Mouse (Mus musculus): ENCODE measurements around the gene Chst3. TPM values are rescaled to one million over a fixed set of nuclear protein-coding genes. Genes with fewer than 3 reads are reported as not detected.
"Not testable (repeated sequence)": the region's sequence is repeated elsewhere in the genome, so short reads cannot be mapped to it uniquely, and the experiment has no call there.

The Chst3 gene
- polyA plus RNA-seq, 1 experiment: not detected

DNA sequence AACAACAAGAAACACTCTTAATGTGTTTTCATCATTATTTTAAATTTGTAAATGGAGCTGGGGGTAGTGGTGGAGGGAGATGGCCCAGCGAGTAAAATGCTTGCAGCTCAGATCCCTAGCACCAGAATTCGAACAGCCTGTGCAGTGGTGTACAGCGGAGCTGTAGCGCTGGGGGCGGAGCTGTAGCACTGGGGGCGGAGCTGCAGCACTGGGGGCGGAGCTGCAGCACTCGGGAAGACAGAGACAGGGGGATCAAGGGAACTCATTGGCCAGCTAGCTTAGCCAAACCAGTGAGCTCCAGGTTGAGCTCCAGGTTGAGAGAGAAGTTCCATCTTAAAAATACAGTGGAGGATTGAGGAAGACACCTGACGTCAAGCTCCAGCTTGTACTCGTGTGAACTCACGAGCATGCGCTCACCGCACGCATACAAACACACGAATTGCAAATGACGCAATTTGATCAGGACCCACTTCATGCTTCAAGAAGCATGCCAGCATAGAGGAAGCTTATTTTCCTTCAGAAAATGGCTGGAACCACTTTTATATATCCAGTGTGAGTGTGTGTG is 38.3 kb upstream of the Chst3 start:
- Histone ChIP-seq H3K36me3 (ENCODE audit: control insufficient read depth) (no peaks in the 10 kb centered on the region), H3K9me3 (ENCODE audit: control insufficient read depth, low read length) (no peaks in the 10 kb centered on the region), H3K4me1 (ENCODE audit: control insufficient read depth) (peaks cover 21% of the 10 kb centered on the region), H3K4me3 (replicated peaks) (no peak overlapping the region), H3K27me3 (ENCODE audit: control insufficient read depth) (0 out of 2 replicates have a peak, but pooled peaks cover 2% of the 10 kb centered on the region)
- TF ChIP-seq TAL1 (IDR thresholded peaks at IDR 0.05; ENCODE audit: low read length) (no peak), GATA1 (IDR thresholded peaks at IDR 0.05; ENCODE audit: low read length) (no peak)

DNA sequence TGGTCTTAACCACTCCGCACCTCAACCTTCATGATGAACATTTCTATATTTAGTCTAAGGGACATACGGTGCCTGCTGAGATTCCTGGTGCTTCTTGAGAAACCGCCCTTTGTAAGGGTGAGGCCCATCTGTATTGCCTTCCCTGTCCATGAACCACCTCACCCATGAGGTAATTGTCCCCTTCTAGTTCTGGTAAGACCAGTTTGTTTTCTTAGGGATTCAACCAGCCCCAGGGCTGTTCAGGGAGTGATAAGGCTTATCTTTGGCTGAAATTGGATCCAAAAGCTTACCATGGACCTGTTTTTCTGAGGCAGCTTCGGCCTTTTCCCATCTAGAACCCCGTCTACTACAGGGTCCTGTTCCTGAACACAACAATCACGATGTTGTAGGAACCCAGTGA is 37.0 kb upstream of the Chst3 start:
- H3K9me3 ChIP-seq (ENCODE audit: control insufficient read depth, low read length): no peaks in the 10 kb centered on the region

DNA sequence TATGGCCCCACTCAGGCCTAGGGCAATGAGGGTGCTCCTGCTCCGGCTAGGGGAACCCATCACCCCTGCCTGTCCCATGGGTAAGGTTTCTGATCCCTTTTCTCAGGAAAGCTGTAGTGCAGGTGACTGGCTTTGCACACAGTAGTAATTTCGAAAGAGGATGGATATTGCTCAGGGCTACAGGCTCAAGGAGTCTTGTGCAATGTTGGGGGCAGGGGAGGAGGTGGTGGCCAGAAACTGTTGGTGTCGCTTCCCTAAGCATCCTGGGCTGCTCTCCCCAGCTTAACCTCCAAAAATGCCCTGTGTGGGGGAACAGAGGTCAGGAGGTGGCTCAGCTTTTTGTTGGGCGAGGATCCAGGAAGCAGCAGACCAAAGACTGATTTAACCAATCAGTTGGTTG is 33.5 kb upstream of the Chst3 start:
- Histone ChIP-seq H3K4me1 (ENCODE audit: control insufficient read depth) (peaks cover 21% of the 10 kb centered on the region), H3K27me3 (ENCODE audit: control insufficient read depth) (no peaks in the 10 kb centered on the region), H3K36me3 (ENCODE audit: control insufficient read depth) (no peaks in the 10 kb centered on the region), H3K4me3 (replicated peaks) (no peak overlapping the region), H3K9me3 (ENCODE audit: control insufficient read depth, low read length) (no peaks in the 10 kb centered on the region)
- TF ChIP-seq GATA1 (IDR thresholded peaks at IDR 0.05; ENCODE audit: low read length) (no peak), TAL1 (IDR thresholded peaks at IDR 0.05; ENCODE audit: low read length) (no peak)

More for the DNA sequence above, 37.0 kb upstream of the Chst3 start:
- no peaks in the 10 kb centered on the region for H3K36me3 ChIP-seq (ENCODE audit: control insufficient read depth)
- H3K27me3 ChIP-seq (ENCODE audit: control insufficient read depth): 0 out of 2 replicates have a peak, but pooled peaks cover 2% of the 10 kb centered on the region
- H3K4me1 ChIP-seq (ENCODE audit: control insufficient read depth): peaks cover 21% of the 10 kb centered on the region
- no peak overlapping the region for H3K4me3 ChIP-seq (replicated peaks)
- TF ChIP-seq GATA1 (IDR thresholded peaks at IDR 0.05; ENCODE audit: low read length) (no peak), TAL1 (IDR thresholded peaks at IDR 0.05; ENCODE audit: low read length) (no peak)

DNA sequence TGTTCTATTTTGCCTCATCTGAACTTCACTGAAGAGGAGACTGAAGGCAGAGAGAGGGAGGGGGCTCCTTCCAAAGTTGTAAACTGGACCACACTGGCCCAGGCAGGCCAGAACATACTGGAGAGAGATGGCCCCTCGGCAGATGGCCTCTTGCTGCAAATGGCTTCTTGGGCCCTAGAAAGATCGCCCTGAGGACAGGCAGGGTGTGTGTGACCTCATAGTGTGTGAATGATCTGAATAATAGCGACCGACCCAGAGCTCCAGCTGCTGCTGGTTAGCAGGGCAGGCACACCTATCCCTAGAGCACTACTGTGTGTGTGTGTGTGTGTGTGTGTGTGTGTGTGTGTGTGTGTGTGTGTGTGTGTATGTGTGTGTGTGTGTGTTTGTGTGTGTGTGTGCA is 33.1 kb upstream of the Chst3 start:
- H3K9me3 ChIP-seq (ENCODE audit: control insufficient read depth, low read length): no peaks in the 10 kb centered on the region
- H3K27me3 ChIP-seq (ENCODE audit: control insufficient read depth): no peaks in the 10 kb centered on the region
- TF ChIP-seq TAL1 (IDR thresholded peaks at IDR 0.05; ENCODE audit: low read length) (no peak), GATA1 (IDR thresholded peaks at IDR 0.05; ENCODE audit: low read length) (no peak)
- H3K36me3 ChIP-seq (ENCODE audit: control insufficient read depth): no peaks in the 10 kb centered on the region
- H3K4me1 ChIP-seq (ENCODE audit: control insufficient read depth): peaks cover 17% of the 10 kb centered on the region
- H3K4me3 ChIP-seq (replicated peaks): no peak overlapping the region

GRCm38 (mm10) chr10:60250426-60250965 is 31.4 kb upstream of the Chst3 start:
- Histone ChIP-seq H3K27me3 (ENCODE audit: control insufficient read depth) (no peaks in the 10 kb centered on the region), H3K9me3 (ENCODE audit: control insufficient read depth, low read length) (no peaks in the 10 kb centered on the region), H3K36me3 (ENCODE audit: control insufficient read depth) (no peaks in the 10 kb centered on the region), H3K4me1 (ENCODE audit: control insufficient read depth) (peaks cover 2% of the 10 kb centered on the region; the same call in 1 of the 2 replicates), H3K4me3 (replicated peaks) (no peak overlapping the region)
- no peak for TF ChIP-seq GATA1 (IDR thresholded peaks at IDR 0.05; ENCODE audit: low read length)
- no peak for TF ChIP-seq TAL1 (IDR thresholded peaks at IDR 0.05; ENCODE audit: low read length)

DNA sequence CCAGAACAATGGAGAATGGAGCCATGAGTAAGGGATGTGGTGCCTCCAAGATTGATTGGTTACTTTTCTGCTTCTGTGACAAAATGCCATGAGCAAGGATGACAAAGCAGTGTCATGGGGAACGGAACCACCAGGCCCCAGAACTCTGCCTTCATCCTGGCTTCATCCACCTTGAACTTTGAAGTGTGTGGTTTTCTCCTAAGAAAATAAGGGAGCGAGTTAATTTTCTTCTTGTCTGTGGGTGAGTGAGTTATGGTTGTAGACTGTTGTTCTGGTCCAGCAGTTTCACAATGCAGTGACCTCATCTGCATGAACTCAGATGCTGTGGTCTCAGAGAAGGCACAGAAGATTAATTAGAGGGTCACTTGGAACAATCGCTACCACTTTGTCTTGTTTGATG is 29.3 kb upstream of the Chst3 start:
- not testable (repeated sequence) for H3K9me3 ChIP-seq (ENCODE audit: control insufficient read depth, low read length); H3K27me3 ChIP-seq (ENCODE audit: control insufficient read depth); H3K4me1 ChIP-seq (ENCODE audit: control insufficient read depth); H3K36me3 ChIP-seq (ENCODE audit: control insufficient read depth); H3K4me3 ChIP-seq (replicated peaks)

DNA sequence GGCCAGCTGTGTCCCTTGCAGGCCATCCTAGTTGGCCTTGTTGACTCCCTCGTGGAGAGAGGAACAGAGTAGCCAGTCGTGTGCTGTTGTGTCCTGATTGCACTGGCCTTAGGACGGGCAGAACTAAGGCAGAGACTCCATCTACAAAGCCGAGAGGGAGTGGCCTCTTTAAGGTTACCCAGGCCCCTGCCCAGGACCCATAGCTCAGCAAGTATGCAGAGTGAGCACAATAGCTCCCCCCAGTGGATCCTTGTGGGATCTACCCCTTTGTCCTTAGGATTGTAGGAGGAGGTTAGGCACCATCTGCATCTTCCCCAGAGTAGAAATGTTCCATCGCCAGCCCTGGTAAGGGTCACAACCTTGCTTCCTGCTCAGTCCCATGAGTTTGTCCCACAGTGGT is 27.5 kb upstream of the Chst3 start:
- no peak overlapping the region for H3K4me3 ChIP-seq (replicated peaks)
- TF ChIP-seq TAL1 (IDR thresholded peaks at IDR 0.05; ENCODE audit: low read length) (no peak), GATA1 (IDR thresholded peaks at IDR 0.05; ENCODE audit: low read length) (no peak)
- no peaks in the 10 kb centered on the region for H3K4me1 ChIP-seq (ENCODE audit: control insufficient read depth)
- H3K36me3 ChIP-seq (ENCODE audit: control insufficient read depth): no peaks in the 10 kb centered on the region
- peaks cover 5% of the 10 kb centered on the region for H3K9me3 ChIP-seq (ENCODE audit: control insufficient read depth, low read length)
- H3K27me3 ChIP-seq (ENCODE audit: control insufficient read depth): no peaks in the 10 kb centered on the region

DNA sequence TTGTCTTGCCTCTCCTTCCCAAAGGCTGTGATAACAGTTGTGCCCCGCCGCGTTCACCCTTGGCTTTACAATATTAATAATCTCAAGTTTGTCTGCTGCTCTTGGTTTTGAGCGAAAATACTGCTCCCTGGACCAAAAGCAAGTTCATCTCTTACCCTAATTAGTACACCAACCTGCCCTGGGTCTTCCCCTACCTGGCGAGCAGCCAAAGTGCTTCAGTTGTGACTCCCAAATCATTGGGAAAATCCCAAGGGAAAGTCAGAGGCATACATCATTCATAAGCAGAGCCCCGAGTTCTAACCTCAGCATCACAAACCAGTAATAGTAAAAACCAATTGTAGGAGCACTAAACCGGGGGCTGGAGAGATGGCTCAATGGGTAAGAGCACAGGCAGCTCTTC is 26.6 kb upstream of the Chst3 start:
- no peak for TF ChIP-seq GATA1 (IDR thresholded peaks at IDR 0.05; ENCODE audit: low read length)
- TF ChIP-seq TAL1 (IDR thresholded peaks at IDR 0.05; ENCODE audit: low read length): no peak
- Histone ChIP-seq H3K4me1 (ENCODE audit: control insufficient read depth) (no peaks in the 10 kb centered on the region), H3K36me3 (ENCODE audit: control insufficient read depth) (no peaks in the 10 kb centered on the region), H3K9me3 (ENCODE audit: control insufficient read depth, low read length) (peaks cover 5% of the 10 kb centered on the region), H3K27me3 (ENCODE audit: control insufficient read depth) (no peaks in the 10 kb centered on the region), H3K4me3 (replicated peaks) (no peak overlapping the region)

GRCm38 (mm10) chr10:60245041-60245440 is 26.0 kb upstream of the Chst3 start:
- H3K4me1 ChIP-seq (ENCODE audit: control insufficient read depth): no peaks in the 10 kb centered on the region
- H3K4me3 ChIP-seq (replicated peaks): no peak overlapping the region
- no peaks in the 10 kb centered on the region for H3K36me3 ChIP-seq (ENCODE audit: control insufficient read depth)
- TF ChIP-seq TAL1 (IDR thresholded peaks at IDR 0.05; ENCODE audit: low read length): no peak
- TF ChIP-seq GATA1 (IDR thresholded peaks at IDR 0.05; ENCODE audit: low read length): no peak
- H3K27me3 ChIP-seq (ENCODE audit: control insufficient read depth): no peaks in the 10 kb centered on the region
- H3K9me3 ChIP-seq (ENCODE audit: control insufficient read depth, low read length): peaks cover 5% of the 10 kb centered on the region

DNA sequence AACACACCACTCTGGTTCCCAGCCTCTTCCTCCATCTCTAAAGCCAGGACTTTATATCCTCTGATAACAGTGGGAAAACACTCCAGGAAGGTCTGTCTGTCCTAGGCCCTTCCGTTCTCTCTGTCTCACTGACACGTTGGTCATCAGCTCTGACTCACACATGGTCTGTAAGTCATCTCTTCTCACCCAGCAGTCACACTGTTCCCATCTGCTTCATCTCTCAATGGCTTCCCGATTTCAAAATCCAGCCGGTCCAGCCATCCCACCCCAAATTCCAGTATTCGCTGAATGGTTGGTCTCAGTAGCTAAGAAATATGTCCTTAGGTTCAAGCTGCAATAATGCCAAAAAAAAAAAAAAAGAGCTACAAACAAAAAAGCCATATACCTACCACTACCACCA is 24.9 kb upstream of the Chst3 start:
- no peaks in the 10 kb centered on the region for H3K27me3 ChIP-seq (ENCODE audit: control insufficient read depth)
- H3K4me1 ChIP-seq (ENCODE audit: control insufficient read depth): no peaks in the 10 kb centered on the region
- H3K9me3 ChIP-seq (ENCODE audit: control insufficient read depth, low read length): peaks cover 7% of the 10 kb centered on the region
- TF ChIP-seq GATA1 (IDR thresholded peaks at IDR 0.05; ENCODE audit: low read length): no peak
- no peak for TF ChIP-seq TAL1 (IDR thresholded peaks at IDR 0.05; ENCODE audit: low read length)
- no peaks in the 10 kb centered on the region for H3K36me3 ChIP-seq (ENCODE audit: control insufficient read depth)
- H3K4me3 ChIP-seq (replicated peaks): no peak overlapping the region

Measured in erythroblast, embryonic 14.5 days (primary cell).